Mouse (Mus musculus) gastrocnemius, postnatal 36 days (tissue): ENCODE measurements at regions not wholly inside any gene's neighbourhood (a gene's known extent, or its start where the extent isn't known, plus 50 kb on each side); places are given as distances from the start of the nearest gene placed in this dataset.
A peak's percentile ranks its signal among the peaks of the same experiment; 100 is the strongest.

Experiments
- DNase-seq, 2 experiments: peaks; one replicate each; pipeline ENCODE4 v3.0.0; 2022
- intact Hi-C: fragments of 180-260 bp; cut with DNase I; formaldehyde crosslinking; loops from one replicate; pipeline ENCODE4 v1.15.1; 2025

GRCm38 (mm10) chr13:41694749-41695419, 89.2 kb downstream of the Tmem170b start:
- DNase-seq, result no peak
- intact Hi-C loops, result no loop called here

GRCm38 (mm10) chr13:41696767-41697445, 91.2 kb downstream of the Tmem170b start:
- intact Hi-C loops, result no loop called here

GRCm38 (mm10) chr13:41701345-41701744, 95.6 kb downstream of the Tmem170b start:
- intact Hi-C loops, result no loop called here
- no peak for DNase-seq

More at GRCm38 (mm10) chr13:41696767-41697445, 91.2 kb downstream of the Tmem170b start:
- DNase-seq, result no peak

- no peak for DNase-seq
- intact Hi-C loops, result no loop called here
These were observed 96.1 kb downstream of the Tmem170b start for GRCm38 (mm10) chr13:41701829-41702231.

GRCm38 (mm10) chr13:41703196-41703595, 97.5 kb downstream of the Tmem170b start:
- intact Hi-C loops, result no loop called here
- no peak for DNase-seq

- intact Hi-C loops, result no loop called here
- DNase-seq, result no peak
These were observed 97.9 kb downstream of the Tmem170b start for GRCm38 (mm10) chr13:41703618-41704017.

- no peak for DNase-seq
- intact Hi-C loops, result loop anchor here (5.0 kb wide), 1 partner anchor 597 kb away; the partner anchor contains the start of gene Edn1
These were observed 99.1 kb downstream of the Tmem170b start for GRCm38 (mm10) chr13:41704806-41705205.

- DNase-seq, result no peak
- intact Hi-C loops, result loop anchor here (5.0 kb wide), 1 partner anchor 597 kb away; the partner anchor contains the start of gene Edn1
These were observed 99.9 kb downstream of the Tmem170b start for GRCm38 (mm10) chr13:41705636-41706035.

GRCm38 (mm10) chr13:41707811-41708210, 102.1 kb downstream of the Tmem170b start:
- no peak for DNase-seq

GRCm38 (mm10) chr13:41709071-41709470, 103.4 kb downstream of the Tmem170b start:
- intact Hi-C loops, result loop anchor here (2.0 to 5.0 kb wide), 3 partner anchors 66 to 593 kb away; partner anchors contain the start of gene Edn1
- no peak for DNase-seq

More at GRCm38 (mm10) chr13:41707811-41708210, 102.1 kb downstream of the Tmem170b start:
- intact Hi-C loops, result loop anchor here (2.0 to 5.0 kb wide), 3 partner anchors 65 to 594 kb away; partner anchors contain the start of gene Edn1

- DNase-seq, result peak; percentile 76 to 78
- intact Hi-C loops, result loop anchor here (2.0 to 5.0 kb wide), 4 partner anchors 67 to 593 kb away; partner anchors contain the start of gene Edn1
These were observed 103.9 kb downstream of the Tmem170b start for GRCm38 (mm10) chr13:41709475-41710227.

- DNase-seq, result no peak
- intact Hi-C loops, result loop anchor here (5.0 kb wide), 1 partner anchor 430 kb away; no protein-coding TSS in a partner anchor
These were observed 106.9 kb downstream of the Tmem170b start for GRCm38 (mm10) chr13:41712616-41713015.
